Mouse (Mus musculus): ENCODE measurements around the gene 3110082I17Rik. TPM values are rescaled to one million over a fixed set of nuclear protein-coding genes. Genes with fewer than 3 reads are reported as not detected.

3110082I17Rik gene
- polyA plus RNA-seq, 1 experiment = 0.97 TPM

DNA sequence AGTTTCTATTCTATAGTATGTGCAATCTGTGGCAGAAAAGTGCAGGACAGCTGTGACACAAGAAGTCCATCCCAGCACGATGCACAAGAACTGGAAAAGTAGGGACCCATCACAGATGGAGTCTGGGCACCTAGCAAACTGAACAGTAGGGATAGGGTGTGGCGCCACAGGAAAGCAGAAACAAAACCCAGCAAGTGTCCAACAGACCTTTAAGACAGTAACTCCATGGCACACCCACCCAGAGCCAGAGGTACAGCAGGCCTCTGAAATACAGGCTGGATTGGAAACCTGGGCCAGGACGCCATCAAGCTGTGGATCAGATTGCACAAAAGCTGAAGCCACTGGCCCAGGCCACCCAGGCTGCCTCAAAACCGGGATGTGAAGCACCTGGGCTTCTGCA, 17.4 kb downstream of the 3110082I17Rik start:
- TF ChIP-seq TAL1 (IDR thresholded peaks at IDR 0.05; ENCODE audit: low read length) (no peak), GATA1 (IDR thresholded peaks at IDR 0.05; ENCODE audit: low read length) (no peak)
- H3K4me3 ChIP-seq (replicated peaks) = no peak overlapping the region
- no peaks in the 10 kb centered on the region for H3K9me3 ChIP-seq (ENCODE audit: control insufficient read depth, low read length)
- no peaks in the 10 kb centered on the region for H3K27me3 ChIP-seq (ENCODE audit: control insufficient read depth)
- H3K4me1 ChIP-seq (ENCODE audit: control insufficient read depth) = no peaks in the 10 kb centered on the region
- H3K36me3 ChIP-seq (ENCODE audit: control insufficient read depth) = no peaks in the 10 kb centered on the region

DNA sequence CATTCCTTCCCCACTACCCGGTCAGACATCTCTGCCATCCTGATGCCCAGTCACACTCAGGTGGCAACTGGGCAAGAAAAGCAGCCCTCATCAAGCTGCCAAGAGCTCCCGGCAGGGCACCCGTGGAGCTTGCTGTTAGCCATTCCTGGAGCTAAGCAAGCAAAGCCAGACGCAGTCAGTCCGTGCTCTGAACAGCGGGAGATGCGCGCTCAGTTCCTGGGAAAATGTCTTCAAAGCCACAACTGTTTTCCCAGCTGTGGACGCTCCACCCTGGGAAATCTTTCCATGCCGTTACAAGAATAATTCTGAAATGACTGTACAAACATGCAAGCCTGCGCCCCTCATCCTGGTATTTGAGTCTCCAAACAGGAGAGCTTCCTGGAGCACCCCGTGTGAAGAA, 17.9 kb downstream of the 3110082I17Rik start:
- Histone ChIP-seq H3K4me3 (replicated peaks) (no peak overlapping the region), H3K36me3 (ENCODE audit: control insufficient read depth) (no peaks in the 10 kb centered on the region), H3K9me3 (ENCODE audit: control insufficient read depth, low read length) (no peaks in the 10 kb centered on the region), H3K27me3 (ENCODE audit: control insufficient read depth) (no peaks in the 10 kb centered on the region), H3K4me1 (ENCODE audit: control insufficient read depth) (no peaks in the 10 kb centered on the region)
- TF ChIP-seq GATA1 (IDR thresholded peaks at IDR 0.05; ENCODE audit: low read length) (no peak), TAL1 (IDR thresholded peaks at IDR 0.05; ENCODE audit: low read length) (no peak)

DNA sequence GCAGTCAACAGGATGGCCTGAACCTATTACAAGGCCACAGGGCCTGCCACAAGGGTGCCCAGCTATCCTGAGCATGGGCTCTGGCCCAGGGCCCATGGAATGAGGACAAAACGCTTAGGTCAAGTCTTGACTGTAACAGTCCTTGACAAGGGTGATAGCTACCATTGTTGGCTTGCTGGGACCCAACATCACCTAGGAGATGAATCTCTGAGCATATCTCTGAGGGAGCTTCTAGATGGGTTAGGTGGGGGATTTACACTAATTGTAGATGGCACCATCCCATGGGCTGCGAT, 18.7 kb downstream of the 3110082I17Rik start:
- H3K36me3 ChIP-seq (ENCODE audit: control insufficient read depth) = no peaks in the 10 kb centered on the region
- H3K4me3 ChIP-seq (replicated peaks) = no peak overlapping the region
- no peaks in the 10 kb centered on the region for H3K4me1 ChIP-seq (ENCODE audit: control insufficient read depth)

GRCm38 (mm10) chr5:139440926-139441725, 19.2 kb downstream of the 3110082I17Rik start:
- Histone ChIP-seq H3K9me3 (ENCODE audit: control insufficient read depth, low read length) (no peaks in the 10 kb centered on the region), H3K27me3 (ENCODE audit: control insufficient read depth) (no peaks in the 10 kb centered on the region), H3K4me1 (ENCODE audit: control insufficient read depth) (no peaks in the 10 kb centered on the region), H3K4me3 (replicated peaks) (no peak overlapping the region), H3K36me3 (ENCODE audit: control insufficient read depth) (no peaks in the 10 kb centered on the region)
- no peak for TF ChIP-seq GATA1 (IDR thresholded peaks at IDR 0.05; ENCODE audit: low read length)
- no peak for TF ChIP-seq TAL1 (IDR thresholded peaks at IDR 0.05; ENCODE audit: low read length)

More for the DNA sequence above, 18.7 kb downstream of the 3110082I17Rik start:
- Histone ChIP-seq H3K27me3 (ENCODE audit: control insufficient read depth) (no peaks in the 10 kb centered on the region), H3K9me3 (ENCODE audit: control insufficient read depth, low read length) (no peaks in the 10 kb centered on the region)
- TF ChIP-seq GATA1 (IDR thresholded peaks at IDR 0.05; ENCODE audit: low read length) (no peak), TAL1 (IDR thresholded peaks at IDR 0.05; ENCODE audit: low read length) (no peak)

DNA sequence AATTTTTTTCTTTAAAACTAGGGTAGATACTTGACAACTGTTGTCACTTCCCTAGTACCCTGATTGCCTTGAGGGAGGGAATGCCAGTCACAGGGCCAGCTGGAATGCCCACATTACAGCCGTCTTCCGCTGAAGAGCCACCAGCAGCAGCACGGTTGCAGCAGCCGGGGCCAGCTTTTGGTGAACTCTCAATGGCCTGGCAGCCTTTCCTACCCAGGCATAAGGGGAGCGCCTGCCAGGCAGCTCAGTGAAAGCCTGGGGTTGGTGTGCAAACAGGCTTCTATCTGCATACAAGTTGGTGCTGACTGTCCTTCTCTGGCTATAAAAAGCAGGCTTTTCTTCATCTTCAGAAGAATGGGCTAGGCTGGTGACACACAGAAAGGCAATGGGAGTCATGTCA, 19.9 kb downstream of the 3110082I17Rik start:
- Histone ChIP-seq H3K27me3 (ENCODE audit: control insufficient read depth) (no peaks in the 10 kb centered on the region), H3K4me3 (replicated peaks) (no peak overlapping the region), H3K36me3 (ENCODE audit: control insufficient read depth) (no peaks in the 10 kb centered on the region), H3K9me3 (ENCODE audit: control insufficient read depth, low read length) (no peaks in the 10 kb centered on the region), H3K4me1 (ENCODE audit: control insufficient read depth) (no peaks in the 10 kb centered on the region)
- TF ChIP-seq TAL1 (IDR thresholded peaks at IDR 0.05; ENCODE audit: low read length) = no peak
- TF ChIP-seq GATA1 (IDR thresholded peaks at IDR 0.05; ENCODE audit: low read length) = no peak

GRCm38 (mm10) chr5:139438440-139438839, 21.9 kb downstream of the 3110082I17Rik start:
- TF ChIP-seq GATA1 (IDR thresholded peaks at IDR 0.05; ENCODE audit: low read length) (no peak), TAL1 (IDR thresholded peaks at IDR 0.05; ENCODE audit: low read length) (no peak)
- Histone ChIP-seq H3K27me3 (ENCODE audit: control insufficient read depth) (no peaks in the 10 kb centered on the region), H3K4me1 (ENCODE audit: control insufficient read depth) (peaks cover 8% of the 10 kb centered on the region), H3K9me3 (ENCODE audit: control insufficient read depth, low read length) (no peaks in the 10 kb centered on the region), H3K4me3 (replicated peaks) (no peak overlapping the region), H3K36me3 (ENCODE audit: control insufficient read depth) (no peaks in the 10 kb centered on the region)

DNA sequence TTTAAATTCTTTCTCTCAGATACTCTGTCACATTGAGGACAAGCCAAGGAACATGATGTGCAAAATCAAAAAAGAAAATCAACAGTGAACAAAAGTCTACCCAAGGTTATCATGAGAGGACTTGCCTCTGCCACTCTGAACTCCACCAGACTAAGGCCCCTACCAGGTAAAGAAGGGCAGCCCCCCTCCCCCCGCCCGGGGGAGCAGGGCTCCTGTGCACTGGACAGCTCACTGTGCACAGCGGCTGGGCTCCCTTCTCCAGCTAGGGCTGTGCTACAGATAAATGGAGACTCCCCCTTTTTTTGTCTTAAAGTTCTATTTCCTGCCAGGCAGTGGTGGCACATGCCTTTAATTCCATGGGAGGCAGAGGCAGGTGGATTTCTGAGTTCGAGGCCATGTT, 22.6 kb downstream of the 3110082I17Rik start:
- H3K4me3 ChIP-seq (replicated peaks) = no peak overlapping the region
- no peaks in the 10 kb centered on the region for H3K36me3 ChIP-seq (ENCODE audit: control insufficient read depth)
- TF ChIP-seq TAL1 (IDR thresholded peaks at IDR 0.05; ENCODE audit: low read length) = no peak
- TF ChIP-seq GATA1 (IDR thresholded peaks at IDR 0.05; ENCODE audit: low read length) = no peak
- H3K9me3 ChIP-seq (ENCODE audit: control insufficient read depth, low read length) = no peaks in the 10 kb centered on the region
- peaks cover 8% of the 10 kb centered on the region for H3K4me1 ChIP-seq (ENCODE audit: control insufficient read depth)
- no peaks in the 10 kb centered on the region for H3K27me3 ChIP-seq (ENCODE audit: control insufficient read depth)

- Histone ChIP-seq H3K4me3 (replicated peaks) (no peak overlapping the region), H3K27me3 (ENCODE audit: control insufficient read depth) (no peaks in the 10 kb centered on the region), H3K9me3 (ENCODE audit: control insufficient read depth, low read length) (no peaks in the 10 kb centered on the region), H3K36me3 (ENCODE audit: control insufficient read depth) (no peaks in the 10 kb centered on the region), H3K4me1 (ENCODE audit: control insufficient read depth) (peaks cover 8% of the 10 kb centered on the region)
- TF ChIP-seq GATA1 (IDR thresholded peaks at IDR 0.05; ENCODE audit: low read length) = no peak
- TF ChIP-seq TAL1 (IDR thresholded peaks at IDR 0.05; ENCODE audit: low read length) = no peak
Observed at GRCm38 (mm10) chr5:139434940-139435339, 25.4 kb downstream of the 3110082I17Rik start.

- Histone ChIP-seq H3K27me3 (ENCODE audit: control insufficient read depth) (no peaks in the 10 kb centered on the region), H3K36me3 (ENCODE audit: control insufficient read depth) (no peaks in the 10 kb centered on the region), H3K4me1 (ENCODE audit: control insufficient read depth) (peaks cover 8% of the 10 kb centered on the region), H3K9me3 (ENCODE audit: control insufficient read depth, low read length) (no peaks in the 10 kb centered on the region), H3K4me3 (replicated peaks) (no peak overlapping the region)
- no peak for TF ChIP-seq TAL1 (IDR thresholded peaks at IDR 0.05; ENCODE audit: low read length)
- TF ChIP-seq GATA1 (IDR thresholded peaks at IDR 0.05; ENCODE audit: low read length) = no peak
Observed at GRCm38 (mm10) chr5:139433842-139434568, 26.3 kb downstream of the 3110082I17Rik start.

All from erythroblast, embryonic 14.5 days (primary cell).